Mouse (Mus musculus) thymus, adult 18-20 months (tissue): Measurements from ENCODE around the gene Sox6.

Source experiments
- DNase-seq, 2 experiments: peaks; one replicate each; pipeline ENCODE4 v3.0.0; 2022; ENCODE audit warnings: mixed read lengths in 2 of 2

Gene Sox6

DNA sequence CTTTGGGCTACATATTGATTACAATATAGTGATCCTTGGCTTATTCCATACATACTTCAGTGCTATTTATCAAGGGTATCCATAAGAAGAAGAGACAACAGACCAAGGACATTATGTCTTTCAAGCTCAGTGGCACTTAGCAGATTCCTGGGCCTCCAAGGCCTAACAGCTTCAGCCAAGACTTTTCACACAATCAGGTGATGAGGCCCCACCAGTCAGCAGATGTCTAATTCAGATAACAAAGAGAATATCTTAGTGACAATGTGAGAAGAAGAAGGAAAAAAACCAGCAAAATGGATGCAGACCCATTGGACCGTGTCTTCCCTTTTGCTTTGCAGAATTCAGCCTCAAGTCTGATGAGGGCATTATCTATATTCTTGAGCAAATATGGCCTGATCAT is 150.0 kb downstream of the Sox6 start:
- DNase-seq: no peak

DNA sequence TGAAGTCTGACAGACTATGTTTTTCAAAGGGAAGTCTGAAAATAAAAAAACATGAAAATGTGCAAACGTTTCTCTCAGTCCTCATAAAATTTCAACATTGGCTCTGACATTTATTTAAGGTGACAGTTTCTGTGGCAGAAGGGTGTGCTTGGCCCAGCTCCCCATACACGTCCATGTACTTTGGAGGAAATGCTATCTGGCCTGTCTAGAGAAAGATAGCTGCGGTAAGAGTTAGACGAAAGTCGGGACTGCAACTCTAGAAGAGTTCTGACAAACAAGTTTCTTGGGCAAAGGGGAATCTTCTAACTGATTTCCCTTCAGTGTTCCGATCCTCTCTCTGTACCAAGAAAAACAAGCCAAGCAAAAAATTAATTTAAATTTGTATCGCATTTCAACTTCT is 150.5 kb downstream of the Sox6 start:
- no peak for DNase-seq

DNA sequence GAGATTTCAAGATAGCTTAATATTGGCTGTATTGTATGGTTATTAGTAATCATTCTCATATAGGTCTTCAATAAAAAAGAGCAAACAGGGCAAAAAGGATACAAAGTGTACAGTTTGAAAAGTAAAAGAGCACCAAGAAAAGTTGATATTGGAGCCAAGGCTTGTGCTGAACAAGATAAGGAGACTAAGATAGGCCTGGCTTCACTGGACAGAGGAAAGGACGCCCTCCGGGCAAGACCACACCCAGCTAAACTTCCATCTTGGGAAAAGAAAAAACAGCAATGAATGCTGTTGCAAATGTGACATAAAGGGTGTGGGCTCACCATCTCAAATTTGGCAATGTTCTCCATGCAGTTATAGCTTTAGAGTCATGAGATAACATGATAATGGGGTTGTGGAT is 165.7 kb downstream of the Sox6 start:
- no peak for DNase-seq

DNA sequence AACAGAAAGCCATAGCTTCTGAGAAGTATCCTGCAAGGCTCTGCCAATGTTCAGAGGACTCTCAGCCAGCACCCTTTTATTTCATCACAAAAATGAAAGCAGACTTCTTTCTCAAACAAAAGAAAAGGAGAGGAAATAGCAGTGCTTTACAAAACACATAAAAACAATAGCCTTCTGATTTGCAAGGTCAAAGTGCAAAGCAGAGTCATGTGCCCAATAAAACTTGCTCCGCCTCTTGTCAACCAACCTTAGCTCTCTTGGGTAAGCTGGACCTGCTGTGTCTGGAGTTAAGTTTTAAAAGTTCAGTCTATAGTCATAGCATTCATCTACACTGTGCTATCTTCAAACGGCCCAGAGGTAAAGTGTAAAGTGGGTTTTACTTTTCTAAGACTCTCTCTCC is 170.1 kb downstream of the Sox6 start:
- no peak for DNase-seq

- no peak for DNase-seq
These were observed 170.9 kb downstream of the Sox6 start for GRCm38 (mm10) chr7:115867518-115868270.

DNA sequence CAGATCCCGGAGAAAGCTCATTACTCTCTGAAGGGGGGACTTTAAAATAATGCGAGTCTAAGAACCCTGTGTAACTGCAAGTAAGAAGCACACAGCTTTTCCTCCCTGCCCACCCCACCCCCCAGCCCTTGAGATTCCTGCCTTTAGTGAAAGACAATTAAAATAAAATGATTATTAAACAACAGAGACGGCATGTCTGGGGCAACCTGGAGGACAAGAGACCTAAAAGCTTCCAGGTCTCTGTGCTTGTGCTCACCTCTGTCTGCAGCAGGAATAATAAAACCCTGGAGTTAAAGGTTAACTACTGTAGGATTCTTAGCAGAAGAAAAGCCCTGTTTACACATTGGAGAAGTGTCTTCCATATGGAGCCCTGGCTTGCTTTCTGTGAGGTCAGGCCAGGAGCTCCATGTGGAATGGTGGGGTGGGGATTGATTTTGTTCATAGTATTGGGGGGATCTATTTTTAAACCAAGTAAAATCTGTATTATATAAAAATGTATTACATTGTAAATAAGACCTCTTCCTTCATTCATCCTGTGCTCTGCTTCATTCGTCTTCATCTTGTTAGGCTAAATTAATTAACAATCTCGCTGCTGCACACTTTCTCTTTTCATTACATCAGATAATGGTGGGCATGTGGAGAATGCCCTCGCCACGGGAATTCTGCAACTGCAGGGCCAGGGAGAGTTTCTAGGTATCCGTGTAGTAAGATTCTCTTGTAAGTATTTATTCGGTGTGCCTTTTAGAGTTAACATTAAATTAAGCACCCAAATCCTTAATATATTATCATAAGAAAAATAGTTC is 171.7 kb downstream of the Sox6 start:
- no peak for DNase-seq

DNA sequence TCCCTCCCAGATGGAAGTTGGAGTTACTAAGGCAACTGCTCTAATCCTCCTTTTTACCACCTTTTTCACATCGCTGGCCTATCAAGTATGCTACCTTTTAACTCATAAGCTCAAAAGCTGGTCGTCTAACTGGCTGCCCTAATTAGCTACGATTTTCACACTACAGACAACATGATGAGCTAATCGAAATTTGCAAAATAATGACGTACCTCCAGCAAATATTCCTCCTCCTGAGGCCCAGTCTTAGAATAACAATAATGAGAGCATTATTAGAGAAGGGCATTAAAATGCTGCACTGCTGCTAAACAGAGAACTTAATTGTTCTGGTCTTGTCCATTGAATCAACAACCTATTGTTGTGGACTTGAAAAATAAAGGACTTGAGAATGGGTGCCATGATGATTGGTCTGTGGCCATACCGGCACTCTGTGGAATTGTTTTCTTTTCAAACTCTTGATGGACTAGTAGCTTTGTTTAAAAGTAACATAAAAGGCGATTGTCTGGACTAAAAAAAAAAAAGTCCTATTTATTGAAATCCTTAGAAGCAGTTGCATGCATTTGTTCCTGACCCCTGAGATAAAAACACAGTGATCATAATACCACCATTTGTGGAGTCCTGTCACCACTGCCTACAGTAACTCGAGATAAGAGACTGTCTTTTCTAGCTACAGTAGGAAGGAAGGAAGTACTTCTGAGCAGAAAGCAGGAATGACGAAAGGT is 172.5 kb downstream of the Sox6 start:
- DNase-seq: no peak

DNA sequence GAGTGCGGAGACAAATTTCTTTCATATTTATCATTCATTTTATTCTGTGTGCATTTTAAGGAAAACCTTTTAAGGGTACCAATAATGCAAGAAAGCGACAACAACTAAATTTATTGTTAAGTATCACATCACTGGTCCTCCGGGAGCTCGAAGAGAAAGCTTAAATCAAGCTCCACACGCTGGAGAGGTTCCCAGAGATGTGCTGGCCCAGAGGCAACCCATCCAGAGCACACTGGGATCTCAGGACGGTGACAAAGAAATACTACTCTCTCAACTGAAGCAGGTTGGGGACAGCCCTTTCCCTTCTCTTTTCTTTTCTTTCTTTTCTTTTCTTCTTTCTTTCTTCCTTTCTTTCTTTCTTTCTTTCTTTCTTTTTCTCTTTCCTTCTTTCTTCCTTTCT is 173.4 kb downstream of the Sox6 start:
- no peak for DNase-seq

DNA sequence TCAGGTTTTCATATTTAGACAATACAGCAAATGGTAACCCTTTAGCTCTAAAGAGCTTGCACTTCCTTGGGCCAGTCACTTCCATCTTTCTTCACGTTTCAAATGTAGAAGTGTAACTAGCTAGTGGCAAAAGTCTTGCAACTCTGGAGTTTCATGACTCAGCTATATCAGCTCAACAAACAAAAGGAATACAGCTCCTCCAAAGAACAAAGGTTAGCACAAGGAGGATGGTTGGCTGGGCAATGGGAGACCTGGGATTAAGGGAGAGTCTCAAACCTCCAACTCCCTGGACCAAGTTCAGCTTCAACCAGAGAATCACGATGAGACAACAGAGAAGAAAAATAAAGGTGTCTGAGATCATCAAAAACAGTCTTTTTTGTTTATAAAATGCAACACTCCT is 174.2 kb downstream of the Sox6 start:
- no peak for DNase-seq

DNA sequence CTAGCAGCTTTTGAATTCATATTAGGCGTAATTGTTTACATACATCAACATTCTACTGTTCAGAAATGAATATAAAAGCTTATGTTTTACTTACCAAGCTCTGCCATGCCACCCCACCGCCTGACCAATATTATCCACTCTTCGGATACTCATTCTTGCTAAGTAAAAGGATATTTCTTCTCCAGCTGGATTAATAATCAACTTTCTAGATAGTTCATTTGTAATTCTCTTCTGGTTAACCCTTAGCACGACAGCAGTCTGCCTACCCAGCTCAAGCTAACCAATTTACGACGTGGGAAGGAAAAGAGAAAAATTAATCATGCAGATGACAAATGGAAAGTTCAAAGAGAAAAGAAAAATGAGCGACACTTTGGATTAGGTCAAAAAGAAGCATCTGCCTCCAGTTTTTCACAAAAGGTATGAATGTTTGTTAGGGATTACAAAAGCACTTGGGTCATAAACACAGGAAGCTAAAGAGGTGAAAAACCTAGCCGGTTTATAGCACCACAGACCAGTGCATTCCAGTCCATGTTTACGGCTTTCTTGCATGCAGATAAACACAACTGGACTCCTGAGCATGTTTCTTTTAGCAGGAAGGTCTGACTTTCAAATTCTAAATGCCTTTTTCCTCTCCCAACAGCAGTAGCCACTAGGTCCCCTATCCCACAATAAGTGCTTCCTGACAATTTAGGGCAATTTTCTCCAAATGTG is 178.8 kb downstream of the Sox6 start:
- DNase-seq: no peak

DNA sequence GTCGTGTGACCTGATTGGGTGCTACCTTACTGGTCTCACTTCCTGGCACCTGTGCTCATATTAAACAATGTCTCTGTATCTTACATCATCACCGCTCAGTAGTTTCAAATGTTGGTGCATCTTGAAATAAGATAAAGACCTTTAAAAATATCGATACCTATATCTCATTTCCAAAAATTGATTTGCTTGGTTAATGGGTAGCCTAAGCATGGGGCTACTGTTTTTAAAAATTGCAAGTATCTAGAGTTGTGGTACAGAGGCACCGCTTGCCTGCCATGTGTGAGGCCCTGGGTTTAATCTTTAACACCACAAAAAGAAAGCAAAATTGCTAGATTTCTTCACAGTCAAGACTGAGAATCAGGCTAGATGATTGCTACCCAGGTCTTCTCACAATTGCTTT is 187.5 kb downstream of the Sox6 start:
- no peak for DNase-seq

DNA sequence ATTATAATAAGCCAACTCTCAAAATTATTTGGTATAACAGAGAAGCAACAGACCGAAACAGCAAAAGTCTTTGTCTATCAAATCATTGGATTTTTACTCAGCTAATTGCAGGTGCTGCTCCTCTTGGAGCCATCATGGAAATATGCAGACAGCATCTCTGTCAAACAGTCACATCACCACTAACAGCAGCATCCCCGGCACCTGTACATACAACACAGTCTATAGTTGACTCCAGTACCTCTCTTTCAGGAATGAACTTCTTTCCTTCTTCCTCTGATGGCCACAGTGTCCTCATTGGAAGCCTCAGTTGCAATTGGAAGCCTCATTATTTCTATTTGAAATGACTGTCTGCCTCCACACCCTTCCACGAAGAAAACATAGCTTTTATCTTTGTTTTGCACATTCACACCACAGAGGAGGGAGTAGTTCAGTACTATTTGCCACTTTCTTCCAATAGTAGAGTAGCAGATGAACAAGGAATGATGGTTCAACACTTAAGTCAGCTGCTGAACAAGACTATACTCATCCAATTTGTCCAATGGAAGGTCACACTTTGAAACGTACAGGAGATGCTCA is 192.7 kb downstream of the Sox6 start:
- DNase-seq: no peak

DNA sequence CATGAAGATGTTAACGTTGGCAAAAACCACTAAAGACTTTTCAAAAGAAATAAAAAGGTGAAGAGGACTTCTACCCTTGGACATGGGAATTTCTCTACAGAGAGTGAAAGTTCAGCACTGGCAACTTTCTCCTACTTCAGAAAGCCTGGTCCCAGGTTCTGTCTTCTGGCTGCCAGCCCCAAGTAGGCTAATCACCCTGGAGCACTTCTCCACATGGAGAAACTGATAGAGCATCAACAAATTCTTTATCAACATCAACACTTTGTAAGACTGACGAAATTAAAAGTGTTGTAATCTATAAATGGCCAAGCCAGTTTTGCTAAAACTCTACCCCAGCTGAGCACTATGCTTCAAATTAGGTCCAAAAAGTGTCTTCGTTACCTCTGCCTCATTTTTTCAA is 193.7 kb downstream of the Sox6 start:
- DNase-seq: no peak

- DNase-seq: no peak
These were observed 194.2 kb downstream of the Sox6 start for GRCm38 (mm10) chr7:115844431-115844830.

GRCm38 (mm10) chr7:115842251-115842650 is 196.3 kb downstream of the Sox6 start:
- DNase-seq: no peak

- no peak for DNase-seq
These were observed 198.0 kb downstream of the Sox6 start for GRCm38 (mm10) chr7:115840613-115841012.

DNA sequence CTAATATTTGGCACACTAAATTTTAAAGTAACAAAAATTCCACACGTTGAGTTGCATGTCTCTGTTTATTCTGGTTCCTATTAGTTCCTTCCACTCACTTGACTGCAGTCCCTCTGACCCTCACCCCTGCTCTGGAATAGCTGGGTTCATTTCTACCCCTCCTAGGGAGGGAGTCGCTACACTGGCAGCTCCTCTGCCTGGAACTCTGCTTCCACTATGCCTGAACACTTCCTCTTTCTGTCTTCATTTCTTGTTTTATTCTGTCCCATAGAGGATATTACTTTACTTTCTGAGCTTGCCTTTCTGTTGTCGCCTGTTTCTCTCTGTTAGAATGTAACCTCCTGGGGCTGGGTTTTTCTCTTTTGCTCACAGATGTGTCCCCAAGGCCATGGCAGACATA is 203.6 kb downstream of the Sox6 start:
- DNase-seq: no peak

GRCm38 (mm10) chr7:115833701-115834100 is 204.9 kb downstream of the Sox6 start:
- no peak for DNase-seq

DNA sequence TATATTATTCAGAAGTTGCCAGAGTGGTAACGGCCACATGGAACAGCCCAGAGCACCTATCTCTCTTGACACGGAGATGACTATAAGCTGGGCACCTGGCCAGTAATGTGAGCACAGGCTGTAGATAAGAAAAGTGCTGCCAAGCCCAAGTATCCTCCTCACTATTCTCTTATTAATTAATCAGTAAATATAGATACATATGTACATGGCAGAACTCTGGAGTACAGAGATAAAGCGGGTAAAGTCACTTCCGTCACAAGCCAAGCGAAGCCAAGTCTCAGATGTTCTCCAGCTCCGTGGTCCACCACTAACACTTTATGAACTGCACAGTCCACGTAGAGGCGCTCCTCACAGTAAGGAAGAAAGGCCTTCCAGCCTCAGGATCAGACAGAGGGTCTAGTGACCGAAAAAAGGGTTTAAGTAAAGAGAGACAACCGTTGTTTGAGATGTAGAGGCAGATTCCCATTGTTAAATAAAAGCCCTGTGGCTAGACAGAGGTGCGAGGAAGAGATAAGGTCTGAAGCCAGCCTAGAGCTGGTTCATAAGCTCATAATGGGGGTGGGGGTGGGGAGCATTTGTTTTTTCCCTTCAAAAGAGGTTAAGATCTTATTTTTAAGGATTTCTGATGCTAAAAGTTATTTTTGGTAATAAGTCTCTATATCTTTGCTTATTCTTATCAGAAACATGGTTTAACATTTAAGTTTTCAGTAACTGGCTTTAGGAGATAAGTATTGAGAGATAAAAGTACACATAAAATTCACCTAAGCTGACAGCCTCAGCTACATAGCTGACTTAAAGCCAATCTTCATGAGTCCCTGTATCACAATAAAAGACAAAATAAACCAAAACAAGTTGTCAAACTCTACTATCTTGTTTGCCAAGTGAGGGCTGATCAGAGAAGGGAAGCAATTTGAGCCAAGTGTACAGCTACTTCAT is 207.4 kb downstream of the Sox6 start:
- no peak for DNase-seq

GRCm38 (mm10) chr7:115830366-115830765 is 208.2 kb downstream of the Sox6 start:
- no peak for DNase-seq

- DNase-seq: no peak
These were observed 208.8 kb downstream of the Sox6 start for GRCm38 (mm10) chr7:115829756-115830155.

DNA sequence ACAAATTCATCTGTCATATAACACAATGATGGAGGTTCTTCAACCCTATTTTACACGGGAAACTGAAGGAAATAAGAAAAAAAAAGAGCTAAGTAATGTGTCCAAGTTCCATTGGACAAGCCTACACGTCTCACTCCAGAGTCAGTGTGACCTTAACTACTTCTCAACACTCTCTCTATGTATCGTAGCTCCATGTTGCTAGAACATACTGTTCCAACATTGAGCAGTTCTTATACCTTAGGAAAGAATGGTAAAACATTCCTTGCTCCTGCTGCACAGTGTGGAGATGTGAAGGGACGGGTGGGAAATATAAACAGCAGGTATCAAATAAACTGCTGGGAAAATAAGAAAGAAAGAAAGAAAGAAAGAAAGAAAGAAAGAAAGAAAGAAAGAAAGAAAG is 209.3 kb downstream of the Sox6 start:
- no peak for DNase-seq
